Mouse (Mus musculus) central nervous system, embryonic 18 days (tissue): ENCODE results near the gene Zfp748. TPM values are rescaled to one million over a fixed set of nuclear protein-coding genes. Genes with fewer than 3 reads are reported as not detected.

Experiments used
- polyA plus RNA-seq: library from polyadenylated mRNA; depleted of rRNA; stranded (reverse); fragments of >200 nt; gene quantifications from 2 replicates; pipeline ENCODE4 v1.2.3, GENCODE M21; 2012; rRNA removed

Zfp748 gene
- polyA plus RNA-seq, result 8.2 and 8.6 TPM in 2 replicates

GRCm38 (mm10) chr13:67553730-67554129 lies at the start of gene Zfp748:
TSS of gene Zfp748 (minus strand) at chr13:67553830.

GRCm38 (mm10) chr13:67525753-67526410 lies 27.7 kb downstream of the Zfp748 start, which contains the start of the genes Gm26965 and Zfp87:
TSS of gene Gm26965 (minus strand) at chr13:67526151.
TSS of gene Zfp87 (minus strand) at chr13:67526177.

GRCm38 (mm10) chr13:67500084-67500719 lies 53.4 kb downstream of the Zfp748 start, which contains the start of gene Zfp58:
TSS of gene Zfp58 (minus strand) at chr13:67500555.

Other genes with a start within 250 kb of the Zfp748 start
- gene Zfp457, start 247.3 kb downstream of the Zfp748 start, polyA plus RNA-seq, result 1.9 and 2.0 TPM in 2 replicates
- gene Zfp595, start 221.3 kb downstream of the Zfp748 start, polyA plus RNA-seq, result 2.2 and 2.3 TPM in 2 replicates
- not detected in 2 replicates for gene Gm28044, start 193.3 kb downstream of the Zfp748 start, polyA plus RNA-seq
- 0.51 and 0.56 TPM in 2 replicates for gene Zfp953, start 193.2 kb downstream of the Zfp748 start, polyA plus RNA-seq
- 0.11 TPM in 1 of 2 replicates, not detected in the other for gene Gm28041, start 178.1 kb downstream of the Zfp748 start, polyA plus RNA-seq
- 0.36 and 0.48 TPM in 2 replicates for gene Zfp456, start 178.0 kb downstream of the Zfp748 start, polyA plus RNA-seq
- 4.5 and 4.6 TPM in 2 replicates for gene Zfp429, start 154.0 kb downstream of the Zfp748 start, polyA plus RNA-seq
- gene Zfp459, start 132.4 kb downstream of the Zfp748 start, polyA plus RNA-seq, result 1.7 and 2.2 TPM in 2 replicates
- gene Zfp874a, start 102.2 kb downstream of the Zfp748 start, polyA plus RNA-seq, result 4.6 and 5.2 TPM in 2 replicates
- 5.9 and 6.4 TPM in 2 replicates for gene Zfp874b, start 69.6 kb downstream of the Zfp748 start, polyA plus RNA-seq
- 4.6 and 5.1 TPM in 2 replicates for gene Zfp58, start 53.3 kb downstream of the Zfp748 start, polyA plus RNA-seq
- gene Gm26965, start 27.7 kb downstream of the Zfp748 start, polyA plus RNA-seq, result 0.16 TPM in 1 of 2 replicates, not detected in the other
- gene Zfp87, start 27.7 kb downstream of the Zfp748 start, polyA plus RNA-seq, result 23.2 and 26.7 TPM in 2 replicates
- 3.9 and 4.2 TPM in 2 replicates for gene Zfp729b, start 55.9 kb upstream of the Zfp748 start, polyA plus RNA-seq
- gene Gm49345, start 83.9 kb upstream of the Zfp748 start, polyA plus RNA-seq, result not detected in 2 replicates
- 3.3 and 4.4 TPM in 2 replicates for gene Zfp729a, start 84.0 kb upstream of the Zfp748 start, polyA plus RNA-seq
- gene Zfp738, start 133.2 kb upstream of the Zfp748 start, polyA plus RNA-seq, result 10.4 and 11.8 TPM in 2 replicates
- gene Zfp65, start 175.3 kb upstream of the Zfp748 start, polyA plus RNA-seq, result 9.0 and 9.1 TPM in 2 replicates
- 5.5 and 6.1 TPM in 2 replicates for gene Zfp85, start 201.4 kb upstream of the Zfp748 start, polyA plus RNA-seq
- gene Zfp493, start 225.9 kb upstream of the Zfp748 start, polyA plus RNA-seq, result 3.1 and 3.4 TPM in 2 replicates